Mouse (Mus musculus) G1E (cell line): ENCODE results near the gene Tubb4a.

Source experiments
- CTCF ChIP-seq: IDR thresholded peaks from 2 replicates; pipeline ENCODE4 v1.5.1; 2012; ENCODE audit warnings: low read depth, low read length, inconsistent platforms, mixed read lengths
- GATA1 ChIP-seq: IDR thresholded peaks from 2 replicates; pipeline ENCODE4 v1.6.1; 2012; ENCODE audit warnings: borderline replicate concordance, low read length, inconsistent platforms, mixed read lengths
- GATA2 ChIP-seq: IDR thresholded peaks from 2 replicates; pipeline ENCODE4 v1.6.1; 2012; ENCODE audit warnings: low read depth, low read length, inconsistent platforms, borderline replicate concordance
- TAL1 ChIP-seq: conservative IDR thresholded peaks from 2 replicates; pipeline ENCODE4 v1.6.1; 2012; ENCODE audit warnings: low read depth, low read length, inconsistent platforms, mixed read lengths

DNA sequence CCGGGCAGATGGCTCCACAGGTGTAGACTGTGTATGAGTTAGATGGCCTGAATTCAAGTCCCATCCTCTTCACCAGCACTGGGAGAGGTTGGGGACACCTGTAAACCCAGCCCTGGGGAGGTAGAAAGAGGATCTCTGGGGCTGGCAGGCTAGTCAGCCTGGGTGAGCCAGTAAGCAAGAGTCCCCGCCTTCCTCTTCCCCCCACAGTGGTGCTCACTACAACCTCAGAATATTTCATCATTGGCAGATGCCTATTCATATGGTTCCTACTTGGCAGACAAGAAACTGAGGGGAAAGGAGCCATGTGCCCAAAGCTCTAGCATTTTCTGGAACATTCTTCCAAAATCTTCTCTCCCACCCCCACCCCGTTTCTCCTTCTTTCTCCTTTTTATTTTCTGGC, 38.8 kb downstream of the Tubb4a start:
- TF ChIP-seq CTCF (no peak), GATA2 (no peak), GATA1 (no peak), TAL1 (no peak)
